Mouse (Mus musculus) forebrain, embryonic 15.5 days (tissue): ENCODE data around the gene Plekha1. TPM values are rescaled to one million over a fixed set of nuclear protein-coding genes. Genes with fewer than 3 reads are reported as not detected.

Source experiments
- ATAC-seq: fragments of 200-750 bp; cut with Nextera tagmentation; replicated peaks from 2 replicates; pipeline ENCODE4 v1.8.0; 2017; ENCODE audit warnings: mild to moderate bottlenecking, moderate TSS enrichment, moderate library complexity
- H3K27ac ChIP-seq: fragments of 300-500 bp; sonication (generic); replicated peaks from 2 replicates; pipeline ENCODE4 v1.5.1; 2015; ENCODE audit warnings: mild to moderate bottlenecking, inconsistent platforms
- H3K27me3 ChIP-seq: fragments of 300-500 bp; sonication (generic); 2 replicates; pipeline ENCODE4 v1.6.1; 2015; ENCODE audit warnings: inconsistent platforms
- H3K36me3 ChIP-seq: fragments of 300-500 bp; sonication (generic); 2 replicates; pipeline ENCODE4 v1.6.1; 2015; ENCODE audit warnings: mild to moderate bottlenecking, inconsistent platforms
- H3K4me1 ChIP-seq: fragments of 300-500 bp; sonication (generic); 2 replicates; pipeline ENCODE4 v1.6.1; 2015; ENCODE audit warnings: inconsistent platforms
- H3K4me2 ChIP-seq: fragments of 300-500 bp; sonication (generic); replicated peaks from 2 replicates; pipeline ENCODE4 v1.6.1; 2015; ENCODE audit warnings: mild to moderate bottlenecking, inconsistent platforms
- H3K4me3 ChIP-seq: fragments of 300-500 bp; sonication (generic); 2 replicates; pipeline ENCODE4 v1.5.1; 2015; ENCODE audit warnings: mild to moderate bottlenecking, inconsistent platforms
- H3K9ac ChIP-seq: fragments of 300-500 bp; sonication (generic); replicated peaks from 2 replicates; pipeline ENCODE4 v1.6.1; 2015; ENCODE audit warnings: mild to moderate bottlenecking, inconsistent platforms
- H3K9me3 ChIP-seq: fragments of 300-500 bp; sonication (generic); 2 replicates; pipeline ENCODE4 v1.6.1; 2016; ENCODE audit warnings: inconsistent platforms
- WGBS: fragments of 180-500 bp; shearing (Covaris S2); methylation state at CpG from one replicate; pipeline ENCODE4 v1.1.7; 2015; ENCODE audit warnings: mixed read lengths; 5-methylcytosine and 5-hydroxymethylcytosine counted together
- polyA plus RNA-seq: library from polyadenylated mRNA; unstranded; fragments of >200 nt; fragmentation: Nextera tagmentation; extraction: Ambion mirVana; gene quantifications from 2 replicates; pipeline ENCODE4 v1.2.1, GENCODE M21; 2015

Gene Plekha1
- polyA plus RNA-seq = 50.0 and 53.2 TPM in 2 replicates

GRCm38 (mm10) chr7:130865613-130866591 lies at the start of gene Plekha1:
Gene Plekha1, plus strand, starts transcription at chr7:130865756.
- Histone ChIP-seq H3K27me3 (no peaks in the 10 kb centered on the region), H3K9me3 (no peaks in the 10 kb centered on the region), H3K4me2 (peak within 1 kb of the TSS; percentile 62), H3K4me1 (peaks cover 19% of the 10 kb centered on the region), H3K9ac (peak within 1 kb of the TSS; percentile 81), H3K4me3 (peak within 1 kb of the TSS; percentile 79), H3K36me3 (no peaks in the 10 kb centered on the region), H3K27ac (peak within 1 kb of the TSS; percentile 81)
- peak; percentile 99 for ATAC-seq
- WGBS = under 1% methylated on average over 94 of the region's 114 CpGs

DNA sequence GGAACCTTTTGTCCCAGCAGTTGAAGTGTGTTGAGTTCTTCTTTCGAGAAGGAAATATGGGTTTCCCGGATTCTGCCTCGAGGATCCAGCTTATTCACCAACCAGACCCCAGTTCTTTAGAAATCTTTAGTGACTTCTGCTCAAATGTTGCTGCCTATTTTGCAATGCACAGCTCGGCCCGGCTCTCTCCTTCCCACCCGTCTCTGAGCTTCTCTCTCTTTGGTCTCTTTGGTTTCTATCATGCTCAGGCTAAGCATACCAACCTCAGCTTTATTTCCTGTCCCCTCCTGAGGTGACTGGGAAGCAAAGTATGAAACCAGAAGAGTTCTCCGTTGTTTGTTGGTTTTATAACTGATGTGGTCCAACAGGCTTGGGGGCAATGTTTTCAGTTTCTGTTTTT lies 49.3 kb upstream of the Plekha1 start:
- no peak for ATAC-seq
- Histone ChIP-seq H3K4me2 (no peak overlapping the region), H3K27me3 (no peaks in the 10 kb centered on the region), H3K36me3 (no peaks in the 10 kb centered on the region), H3K9me3 (no peaks in the 10 kb centered on the region), H3K9ac (no peak overlapping the region), H3K4me1 (0 out of 2 replicates have a peak, but pooled peaks cover 2% of the 10 kb centered on the region), H3K27ac (no peak overlapping the region), H3K4me3 (no peak overlapping the region)
- 83% methylated on average over 7 of the region's 7 CpGs for WGBS

DNA sequence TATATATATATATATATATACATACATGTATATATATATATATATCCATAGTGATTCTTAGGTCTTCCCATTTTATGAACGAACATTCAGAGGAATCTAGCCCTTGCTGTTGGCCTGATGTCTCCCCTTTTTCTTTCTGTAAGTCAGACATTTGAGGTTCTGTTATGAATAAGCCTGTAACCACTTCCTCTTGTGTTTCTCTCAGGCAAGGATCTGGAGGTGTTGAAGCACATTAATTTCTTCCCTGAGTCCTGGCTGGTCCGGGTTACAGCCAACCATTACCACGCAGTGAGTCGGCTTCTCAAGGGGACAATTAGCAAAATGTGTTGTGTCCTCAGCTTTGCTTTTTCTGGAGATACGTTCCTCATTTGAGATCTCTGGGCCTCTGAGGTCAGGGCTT lies 46.7 kb upstream of the Plekha1 start:
- WGBS = 87% methylated on average over 5 of the region's 5 CpGs
- Histone ChIP-seq H3K36me3 (no peaks in the 10 kb centered on the region), H3K9ac (no peak overlapping the region), H3K27me3 (no peaks in the 10 kb centered on the region), H3K4me2 (no peak overlapping the region), H3K4me1 (0 out of 2 replicates have a peak, but pooled peaks cover 2% of the 10 kb centered on the region), H3K27ac (no peak overlapping the region), H3K9me3 (no peaks in the 10 kb centered on the region), H3K4me3 (no peak overlapping the region)
- no peak for ATAC-seq

DNA sequence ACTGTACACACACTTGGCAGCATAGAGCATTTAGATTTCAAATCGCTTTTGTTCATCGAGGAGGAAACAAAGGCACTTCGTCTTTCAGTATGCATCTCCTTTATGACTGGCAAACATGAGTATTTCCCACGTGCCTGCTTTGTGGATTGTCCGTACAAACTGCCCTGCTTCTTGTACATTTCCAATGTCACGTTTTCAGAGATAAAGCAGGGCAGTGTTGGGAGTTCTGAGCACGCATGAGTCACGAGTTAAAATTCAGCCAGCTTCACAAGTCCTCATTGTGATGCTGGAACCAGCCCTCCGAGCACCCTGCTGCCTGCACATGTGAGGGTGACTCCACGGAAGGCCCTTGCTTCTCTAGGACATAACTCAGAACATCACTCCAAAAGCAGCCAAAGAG lies 45.9 kb upstream of the Plekha1 start:
- ATAC-seq = no peak
- H3K9ac ChIP-seq = no peak overlapping the region
- no peaks in the 10 kb centered on the region for H3K36me3 ChIP-seq
- H3K4me3 ChIP-seq = no peak overlapping the region
- H3K9me3 ChIP-seq = no peaks in the 10 kb centered on the region
- 0 out of 2 replicates have a peak, but pooled peaks cover 2% of the 10 kb centered on the region for H3K4me1 ChIP-seq
- WGBS = 67% methylated on average over 10 of the region's 10 CpGs
- no peak overlapping the region for H3K27ac ChIP-seq
- H3K4me2 ChIP-seq = no peak overlapping the region
- H3K27me3 ChIP-seq = no peaks in the 10 kb centered on the region

DNA sequence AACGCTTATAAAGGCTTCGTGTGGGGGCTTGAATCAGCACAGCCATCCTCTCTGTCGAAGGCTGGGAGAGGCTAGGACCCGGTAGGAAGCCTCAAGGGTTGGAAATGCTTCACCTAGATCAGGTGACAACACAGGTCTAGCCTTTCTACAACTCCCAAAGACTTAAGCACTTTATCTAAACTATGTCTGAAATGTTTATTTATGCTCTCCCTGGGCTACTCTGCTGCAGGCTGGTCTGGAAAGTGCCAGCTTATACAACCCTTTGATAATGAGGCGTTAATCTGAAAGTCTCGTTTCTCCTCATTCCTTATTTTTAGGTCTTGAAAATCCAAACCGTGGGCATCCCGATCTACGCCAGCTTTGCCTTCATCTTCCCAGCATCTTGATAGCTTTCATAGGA lies 41.6 kb upstream of the Plekha1 start:
- no peaks in the 10 kb centered on the region for H3K27me3 ChIP-seq
- 0 out of 2 replicates have a peak, but pooled peaks cover 2% of the 10 kb centered on the region for H3K4me1 ChIP-seq
- no peak overlapping the region for H3K27ac ChIP-seq
- no peak overlapping the region for H3K9ac ChIP-seq
- no peak overlapping the region for H3K4me2 ChIP-seq
- no peaks in the 10 kb centered on the region for H3K9me3 ChIP-seq
- no peak for ATAC-seq
- WGBS = 85% methylated on average over 9 of the region's 9 CpGs
- H3K4me3 ChIP-seq = no peak overlapping the region
- no peaks in the 10 kb centered on the region for H3K36me3 ChIP-seq

DNA sequence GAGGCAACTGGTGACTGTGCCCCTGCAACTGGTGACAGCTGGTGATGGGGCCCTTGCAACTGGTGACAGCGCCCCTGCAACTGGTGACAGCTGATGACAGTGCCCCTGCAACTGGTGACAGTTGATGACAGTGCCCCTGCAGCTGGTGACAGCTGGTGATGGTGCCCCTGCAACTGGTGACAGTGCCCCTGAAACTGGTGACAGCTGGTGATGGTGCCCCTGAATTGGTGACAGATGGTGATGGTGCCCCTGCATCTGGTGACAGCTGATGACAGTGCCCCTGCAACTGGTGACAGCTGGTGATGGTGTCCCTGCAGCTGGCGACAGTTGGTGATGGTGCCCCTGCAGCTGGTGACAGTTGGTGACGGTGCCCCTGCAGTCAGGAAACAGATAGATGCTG lies 39.2 kb upstream of the Plekha1 start:
- Histone ChIP-seq H3K36me3 (no peaks in the 10 kb centered on the region), H3K4me2 (no peak overlapping the region), H3K27ac (no peak overlapping the region), H3K9ac (no peak overlapping the region), H3K4me3 (no peak overlapping the region), H3K27me3 (no peaks in the 10 kb centered on the region), H3K4me1 (no peaks in the 10 kb centered on the region), H3K9me3 (no peaks in the 10 kb centered on the region)
- 80% methylated on average over 3 of the region's 3 CpGs for WGBS
- no peak for ATAC-seq

- no peaks in the 10 kb centered on the region for H3K27me3 ChIP-seq
- H3K9ac ChIP-seq = no peak overlapping the region
- no peaks in the 10 kb centered on the region for H3K36me3 ChIP-seq
- H3K4me1 ChIP-seq = no peaks in the 10 kb centered on the region
- WGBS = 59% methylated on average over 3 of the region's 3 CpGs
- ATAC-seq = no peak
- H3K27ac ChIP-seq = no peak overlapping the region
- H3K4me2 ChIP-seq = no peak overlapping the region
- no peak overlapping the region for H3K4me3 ChIP-seq
- H3K9me3 ChIP-seq = no peaks in the 10 kb centered on the region
Measured at GRCm38 (mm10) chr7:130827431-130827830, 38.1 kb upstream of the Plekha1 start.

DNA sequence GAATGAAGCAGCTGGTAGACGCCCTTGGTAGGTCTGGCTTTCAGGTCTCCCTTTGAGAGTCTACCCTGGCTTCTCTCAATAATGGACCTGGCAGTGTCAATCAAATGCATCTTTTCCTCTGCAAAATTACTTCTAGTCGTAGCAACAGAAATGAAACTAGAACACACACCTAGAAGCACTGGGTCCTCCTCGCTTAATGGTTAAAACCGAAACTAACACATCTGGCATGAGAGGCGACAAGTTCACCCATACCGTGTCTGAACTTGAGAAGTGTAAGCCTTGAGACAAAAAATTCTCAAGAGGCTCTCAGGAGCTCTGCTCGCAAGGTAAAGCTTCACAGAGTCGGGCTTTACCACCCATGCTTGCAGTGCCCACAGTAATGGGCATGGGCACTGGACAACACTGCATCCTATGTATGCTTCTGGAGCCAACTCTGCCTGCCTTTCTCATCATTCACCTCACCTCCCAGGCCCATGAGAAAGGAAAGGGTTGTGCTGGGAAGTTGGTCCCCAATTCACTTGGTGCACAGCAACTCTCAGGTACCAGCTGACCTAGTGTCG lies 37.6 kb upstream of the Plekha1 start:
- Histone ChIP-seq H3K4me2 (no peak overlapping the region), H3K4me1 (no peaks in the 10 kb centered on the region), H3K4me3 (no peak overlapping the region), H3K36me3 (no peaks in the 10 kb centered on the region), H3K9ac (no peak overlapping the region), H3K27ac (no peak overlapping the region), H3K9me3 (no peaks in the 10 kb centered on the region), H3K27me3 (no peaks in the 10 kb centered on the region)
- ATAC-seq = no peak
- 88% methylated on average over 9 of the region's 9 CpGs for WGBS

DNA sequence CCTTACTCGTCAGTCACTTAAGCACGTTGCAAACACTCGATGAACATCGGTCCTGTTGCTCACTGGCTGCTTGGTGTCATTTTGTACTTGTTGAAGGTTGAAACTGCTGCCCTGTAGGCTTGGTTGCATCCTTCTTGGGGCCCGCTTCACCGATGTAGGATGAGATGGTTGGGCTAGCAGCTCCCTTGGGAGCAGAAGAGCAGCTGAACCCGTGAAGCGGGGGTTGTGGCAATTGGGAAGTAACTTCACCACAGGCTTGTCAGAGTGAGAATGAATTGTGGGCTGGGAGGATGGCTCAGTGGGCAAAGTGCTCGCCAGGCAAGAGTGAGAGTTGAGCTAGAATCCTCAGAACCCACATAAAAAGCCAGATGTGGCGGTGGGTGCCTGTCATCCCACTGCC lies 37.1 kb upstream of the Plekha1 start:
- WGBS = 92% methylated on average over 10 of the region's 10 CpGs
- no peak for ATAC-seq
- Histone ChIP-seq H3K9me3 (no peaks in the 10 kb centered on the region), H3K4me1 (no peaks in the 10 kb centered on the region), H3K4me2 (no peak overlapping the region), H3K9ac (no peak overlapping the region), H3K36me3 (no peaks in the 10 kb centered on the region), H3K27me3 (no peaks in the 10 kb centered on the region), H3K27ac (no peak overlapping the region), H3K4me3 (no peak overlapping the region)

DNA sequence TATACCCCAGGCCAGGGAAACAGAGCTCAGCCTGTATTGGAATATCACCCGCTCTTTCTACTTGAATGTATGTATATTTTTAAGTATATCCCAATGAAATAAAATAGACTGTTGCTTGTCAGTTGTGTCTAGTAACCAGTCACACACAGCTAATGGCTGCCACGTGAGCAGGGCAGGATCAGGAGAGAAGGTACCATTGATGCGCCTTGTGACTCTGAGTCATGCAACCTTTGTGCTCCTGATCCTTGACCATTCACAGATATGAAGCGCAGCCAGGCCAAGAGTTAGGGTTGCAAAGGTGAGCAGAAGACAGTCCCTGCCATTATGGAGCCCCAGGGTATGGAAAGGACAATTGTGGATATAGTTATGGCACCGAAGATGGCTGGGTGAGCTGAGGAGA lies 34.0 kb upstream of the Plekha1 start:
- Histone ChIP-seq H3K36me3 (no peaks in the 10 kb centered on the region), H3K9ac (no peak overlapping the region), H3K4me3 (no peak overlapping the region), H3K27me3 (peaks cover 4% of the 10 kb centered on the region; the same call in 1 of the 2 replicates), H3K9me3 (no peaks in the 10 kb centered on the region), H3K27ac (no peak overlapping the region), H3K4me2 (no peak overlapping the region), H3K4me1 (peaks cover 11% of the 10 kb centered on the region)
- 89% methylated on average over 5 of the region's 5 CpGs for WGBS
- no peak for ATAC-seq

DNA sequence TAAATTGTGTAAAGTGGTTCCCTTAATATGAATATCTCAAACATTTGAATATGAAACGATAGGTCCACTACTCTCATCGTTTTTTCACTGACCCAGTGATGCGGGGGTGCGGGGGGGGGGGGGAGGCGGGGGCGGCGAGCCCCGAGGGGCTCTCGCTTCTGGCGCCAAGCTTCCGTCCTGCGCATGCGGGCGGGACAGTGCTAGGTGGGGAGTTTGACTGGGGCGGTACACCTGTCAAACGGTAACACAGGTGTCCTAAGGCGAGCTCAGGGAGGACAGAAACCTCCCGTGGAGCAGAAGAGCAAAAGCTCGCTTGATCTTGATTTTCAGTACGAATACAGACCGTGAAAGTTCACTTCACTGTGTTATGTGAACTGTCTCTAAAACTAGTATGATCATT lies 31.3 kb upstream of the Plekha1 start:
- Histone ChIP-seq H3K9ac (no peak overlapping the region), H3K4me1 (peaks cover 25% of the 10 kb centered on the region), H3K4me2 (no peak overlapping the region), H3K4me3 (no peak overlapping the region), H3K27ac (no peak overlapping the region), H3K9me3 (no peaks in the 10 kb centered on the region), H3K27me3 (peaks cover 4% of the 10 kb centered on the region; the same call in 1 of the 2 replicates), H3K36me3 (no peaks in the 10 kb centered on the region)
- 16% methylated on average over 21 of the region's 21 CpGs for WGBS
- peak; percentile 89 for ATAC-seq
